Mouse (Mus musculus): ENCODE data around the gene Nipa2. TPM values are rescaled to one million over a fixed set of nuclear protein-coding genes. Genes with fewer than 3 reads are reported as not detected.

The Nipa2 gene
- polyA plus RNA-seq, 1 experiment from 2014 or later: 49.7 TPM

DNA sequence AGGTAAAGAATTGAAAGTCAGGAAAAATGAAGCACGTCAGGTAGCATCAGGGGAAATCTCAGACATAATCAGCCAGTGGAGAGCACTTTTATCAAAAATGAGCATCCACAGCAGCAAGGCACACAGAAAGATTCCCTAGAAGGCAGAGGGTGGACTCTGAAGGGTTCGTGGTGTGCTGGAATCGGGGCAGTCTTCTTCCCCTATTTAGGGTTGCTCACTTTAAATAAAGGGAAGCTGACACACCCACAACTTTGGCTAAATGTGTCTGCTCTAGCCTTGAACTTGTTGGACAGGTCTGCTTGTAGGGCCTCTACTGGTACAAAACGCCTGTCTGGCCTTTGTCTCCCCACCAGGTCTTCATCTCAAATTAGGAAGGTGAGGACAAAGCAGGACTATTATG lies 73.7 kb downstream of the Nipa2 start:
- WGBS: 91% methylated on average over 4 of the region's 4 CpGs
- no peak overlapping the region for H3K4me3 ChIP-seq (ENCODE audit: low read depth, low read length)
- H3K27me3 ChIP-seq (ENCODE audit: control insufficient read depth, insufficient read depth, low read length): no peaks in the 10 kb centered on the region
- no peaks in the 10 kb centered on the region for H3K9me3 ChIP-seq (ENCODE audit: control insufficient read depth, low read length)
- H3K36me3 ChIP-seq (ENCODE audit: control insufficient read depth, insufficient read depth, low read length): 0 out of 2 replicates have a peak, but pooled peaks cover 3% of the 10 kb centered on the region
- H3K4me2 ChIP-seq (replicated peaks; ENCODE audit: low read depth, low read length): no peak overlapping the region
- DNase-seq (ENCODE audit: low spot score) (no peak), ATAC-seq (ENCODE audit: low FRiP score) (no peak)
- no peak overlapping the region for H3K27ac ChIP-seq (ENCODE audit: low read depth, low read length)
- H3K9ac ChIP-seq (ENCODE audit: low read depth, low read length): no peak overlapping the region
- no peaks in the 10 kb centered on the region for H3K4me1 ChIP-seq (replicated peaks; ENCODE audit: control insufficient read depth, insufficient read depth, low read length)

Other genes starting within 250 kb of the Nipa2 start
- 0.86 and 1.0 TPM in 2 replicates for gene Siglech, start 194.3 kb downstream of the Nipa2 start, polyA plus RNA-seq (2014; fragmentation: Nextera tagmentation; extraction: Ambion mirVana)
- 30.5 and 34.8 TPM in 2 replicates for gene Tubgcp5, start 168.3 kb downstream of the Nipa2 start, polyA plus RNA-seq (2014; fragmentation: Nextera tagmentation; extraction: Ambion mirVana)
- 80.7 and 80.9 TPM in 2 replicates for gene Cyfip1, start 120.7 kb downstream of the Nipa2 start, polyA plus RNA-seq (2014; fragmentation: Nextera tagmentation; extraction: Ambion mirVana)
- 11.1 and 11.4 TPM in 2 replicates for gene Nipa1, start 57.5 kb upstream of the Nipa2 start, polyA plus RNA-seq (2014; fragmentation: Nextera tagmentation; extraction: Ambion mirVana)
- gene Herc2, start 87.7 kb upstream of the Nipa2 start, polyA plus RNA-seq (2014; fragmentation: Nextera tagmentation; extraction: Ambion mirVana): 28.0 and 43.5 TPM in 2 replicates